Mouse (Mus musculus) R1 (cell line): ENCODE data around the gene Fhit.

Experiments used
- DNase-seq: peaks from one replicate; pipeline ENCODE4 v3.0.0-alpha.2; 2018; ENCODE audit warnings: low read depth, low spot score

Fhit gene

DNA sequence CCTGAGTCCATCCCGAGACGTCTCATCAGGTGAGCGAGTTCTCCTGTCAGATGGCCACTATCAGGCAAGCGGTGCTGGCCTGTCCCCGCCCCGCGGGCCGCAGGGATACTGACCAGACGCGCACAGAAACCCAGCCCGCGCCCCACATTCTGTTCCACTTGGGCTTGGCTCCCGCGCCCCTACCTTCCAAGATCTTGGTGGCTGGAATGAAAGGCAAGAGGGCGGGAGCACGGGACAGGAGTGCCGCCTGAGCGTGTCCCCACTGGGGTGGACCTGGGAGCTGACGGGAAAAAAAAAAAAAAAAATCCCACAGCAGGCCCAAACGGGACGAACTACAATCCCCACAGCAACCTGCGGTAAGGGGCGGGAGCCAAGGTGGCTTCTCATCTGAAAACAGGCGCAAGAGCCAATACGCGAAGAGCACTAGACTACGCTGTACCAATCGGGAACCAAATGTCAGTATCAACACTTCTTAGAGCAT, at the start of gene Fhit:
TSS of gene Fhit (minus strand) at position 285 of the 481 bp plus-strand sequence.
- peak; percentile 91 for DNase-seq

DNA sequence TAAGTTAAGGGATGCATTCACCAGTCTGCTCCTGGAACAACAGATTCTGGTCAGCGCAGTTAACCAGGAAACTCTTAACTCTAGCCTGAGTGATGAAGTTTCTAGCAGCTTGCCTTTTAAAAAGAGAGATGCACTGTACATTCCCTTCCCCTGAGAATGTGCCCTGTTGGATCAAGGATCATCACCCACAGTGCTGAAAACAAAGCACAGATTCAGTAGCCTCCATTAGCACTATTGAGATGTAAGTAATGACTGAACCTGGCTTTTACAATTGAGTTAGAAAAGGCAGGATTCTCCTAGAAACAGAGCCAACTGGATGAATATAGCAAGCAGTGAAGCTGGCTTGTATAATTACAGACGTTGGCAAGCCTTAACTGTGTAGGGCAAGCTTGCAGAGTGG, 45.0 kb upstream of the Fhit start:
- peak; percentile 59 for DNase-seq

DNA sequence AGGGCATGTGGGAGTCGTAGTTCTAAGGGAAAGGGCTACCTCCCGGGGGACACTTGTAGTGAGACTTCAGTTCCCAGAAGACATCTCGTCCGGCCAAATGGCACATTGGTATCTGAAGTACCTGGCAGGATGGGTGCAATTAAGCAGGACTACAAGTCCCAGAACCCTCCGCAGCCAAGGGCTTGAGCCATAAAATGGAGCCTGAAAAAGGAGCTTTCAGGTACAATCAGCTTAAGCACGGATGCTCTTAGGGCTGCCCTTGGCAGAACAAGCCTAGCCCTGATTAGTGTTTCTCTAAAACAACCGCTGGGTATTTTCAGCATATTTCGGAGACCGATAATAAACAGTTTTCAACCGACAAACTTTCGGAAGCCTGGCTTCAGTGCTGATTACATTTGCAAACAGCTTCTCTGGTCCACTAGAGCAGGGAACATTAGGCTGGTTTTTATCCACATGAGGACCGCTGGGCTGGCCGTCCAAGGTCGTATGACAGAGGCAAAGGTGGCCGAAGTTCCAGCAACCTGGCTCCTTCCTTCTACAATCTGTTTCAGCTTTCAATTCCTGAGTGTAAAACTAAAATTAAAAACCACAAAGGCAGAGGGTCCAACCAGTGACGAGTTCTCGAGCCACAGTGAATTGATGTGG, 907 bp downstream of the Fhit start:
- DNase-seq = peak; percentile 77

DNA sequence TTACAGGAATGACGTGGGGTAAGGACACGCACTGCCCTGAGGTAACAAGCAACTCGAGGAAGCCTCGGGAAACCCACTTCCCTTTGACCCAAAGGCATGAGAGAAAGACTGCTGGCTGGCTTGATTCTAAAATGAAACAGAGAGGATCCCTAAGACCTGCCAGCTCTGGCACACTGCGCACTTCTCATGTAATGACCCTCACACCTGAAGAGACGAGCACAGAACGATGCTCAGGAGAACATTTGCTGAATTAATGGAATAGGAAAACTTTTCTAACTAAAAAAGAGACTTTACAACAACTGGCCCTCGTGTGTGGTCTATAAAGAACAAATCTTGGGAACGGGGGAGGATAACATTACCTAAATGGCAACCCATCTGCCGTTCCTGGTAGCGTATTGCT, 2.2 kb downstream of the Fhit start:
- DNase-seq = no peak

DNA sequence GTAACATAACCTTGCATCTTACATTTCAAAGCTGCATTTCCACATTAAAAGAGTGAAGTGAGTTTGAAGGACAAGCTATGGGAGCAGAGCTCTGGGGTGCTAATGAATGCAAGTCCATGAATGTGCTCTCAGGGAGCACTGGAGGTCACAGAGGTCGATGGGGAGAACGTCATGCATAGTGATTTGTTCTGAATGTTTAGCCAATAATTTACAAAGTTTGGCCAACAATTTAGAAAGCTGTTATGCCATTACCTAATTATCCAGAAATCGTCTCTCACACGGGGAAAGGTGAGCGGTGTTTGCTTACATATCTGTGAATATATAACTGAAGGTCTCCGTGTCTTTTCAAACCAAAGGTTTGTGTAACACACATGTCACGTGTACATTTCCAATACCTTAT, 2.8 kb downstream of the Fhit start:
- DNase-seq = no peak

DNA sequence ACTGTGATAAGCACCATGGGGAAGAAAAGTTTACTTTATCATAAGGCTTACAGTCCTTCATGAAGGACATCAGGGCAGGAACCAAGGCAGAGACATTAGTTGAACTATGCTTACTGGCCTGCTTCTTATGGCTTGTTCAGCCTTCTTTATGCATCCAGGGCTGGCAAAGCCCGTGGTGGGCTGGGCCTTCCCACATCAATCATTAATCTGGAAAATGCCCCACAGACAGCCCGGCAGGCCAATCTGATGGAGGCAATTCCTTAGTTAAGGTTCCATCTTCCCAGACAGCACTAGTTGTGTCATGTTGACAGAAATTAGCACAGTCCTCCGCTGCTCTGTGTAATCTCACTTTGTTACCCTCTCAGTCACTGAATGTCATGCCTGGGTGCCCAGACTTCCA, 4.1 kb downstream of the Fhit start:
- DNase-seq = no peak

DNA sequence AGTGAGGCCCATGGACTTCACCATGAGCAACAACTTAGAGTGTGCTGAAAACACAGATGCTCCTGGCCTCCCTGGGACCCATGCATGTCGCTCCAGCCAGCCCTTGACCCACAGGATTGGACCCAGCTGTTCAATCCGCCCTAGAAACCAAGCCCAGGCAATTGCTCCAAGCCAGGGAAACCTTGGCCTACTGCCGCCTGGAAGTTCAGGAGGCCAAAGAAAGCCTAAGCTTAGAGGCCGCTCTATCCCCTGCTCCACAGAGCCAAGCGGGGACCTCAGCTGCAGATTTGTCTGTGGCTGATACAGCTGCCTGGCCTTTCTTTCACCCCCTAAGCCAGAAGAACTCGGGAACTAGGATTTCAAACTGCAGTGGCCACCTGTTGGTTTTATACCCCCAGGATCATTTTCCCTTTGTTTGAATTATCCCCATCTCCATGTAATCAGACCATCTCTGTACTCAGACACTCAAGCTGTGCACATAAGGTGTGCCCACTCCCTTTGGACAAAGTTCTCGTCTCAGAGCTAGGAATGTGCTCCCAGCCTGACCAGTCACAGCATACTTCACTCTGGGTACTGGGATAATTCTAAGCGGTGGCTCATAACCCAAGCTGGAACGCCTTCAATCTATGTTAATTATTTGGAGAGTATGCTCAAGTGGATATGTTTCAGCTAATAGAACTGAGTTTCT, 10.1 kb downstream of the Fhit start:
- DNase-seq = no peak

DNA sequence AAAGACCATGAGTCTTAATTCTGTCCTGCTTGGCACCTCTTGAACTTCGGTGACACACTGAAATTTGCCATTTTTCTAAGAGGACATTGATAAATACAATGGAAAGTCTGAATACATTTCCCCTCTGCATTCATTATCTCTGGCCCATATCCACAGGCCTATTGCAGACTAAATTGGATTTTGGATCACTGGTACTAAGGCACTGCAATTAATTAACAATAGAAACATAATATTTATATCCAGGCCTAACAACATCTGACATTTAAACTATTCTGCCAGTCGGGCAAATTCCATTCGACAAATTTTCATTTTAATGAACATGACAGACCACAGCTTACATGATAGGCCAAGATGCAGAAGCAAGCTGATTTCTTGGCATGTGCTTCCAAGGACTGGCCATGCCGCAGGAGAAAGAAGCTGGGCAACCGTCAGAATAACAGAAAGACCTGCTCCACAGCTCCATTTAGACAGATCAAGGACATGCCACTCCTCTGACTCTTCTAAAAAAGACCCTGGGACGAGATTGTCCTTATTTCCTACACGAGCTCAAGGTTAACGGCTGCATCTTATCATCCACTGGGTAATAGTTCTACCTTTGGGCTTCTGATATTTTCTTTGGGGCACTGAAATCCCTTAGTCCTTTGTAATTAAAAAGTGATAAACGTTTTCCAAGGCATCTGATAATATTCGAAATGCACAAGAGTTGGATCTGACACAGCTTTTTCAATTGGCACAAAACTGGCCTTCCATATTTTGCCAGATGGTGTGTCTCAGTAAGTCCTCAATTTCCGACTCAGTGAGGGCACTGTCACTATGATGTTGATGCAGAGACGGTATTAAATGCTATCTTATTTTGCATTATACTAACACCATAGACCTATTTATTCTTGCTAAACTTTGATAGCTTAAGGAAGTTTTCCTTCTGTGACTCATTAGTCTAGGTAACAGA, 27.8 kb downstream of the Fhit start:
- DNase-seq = no peak

DNA sequence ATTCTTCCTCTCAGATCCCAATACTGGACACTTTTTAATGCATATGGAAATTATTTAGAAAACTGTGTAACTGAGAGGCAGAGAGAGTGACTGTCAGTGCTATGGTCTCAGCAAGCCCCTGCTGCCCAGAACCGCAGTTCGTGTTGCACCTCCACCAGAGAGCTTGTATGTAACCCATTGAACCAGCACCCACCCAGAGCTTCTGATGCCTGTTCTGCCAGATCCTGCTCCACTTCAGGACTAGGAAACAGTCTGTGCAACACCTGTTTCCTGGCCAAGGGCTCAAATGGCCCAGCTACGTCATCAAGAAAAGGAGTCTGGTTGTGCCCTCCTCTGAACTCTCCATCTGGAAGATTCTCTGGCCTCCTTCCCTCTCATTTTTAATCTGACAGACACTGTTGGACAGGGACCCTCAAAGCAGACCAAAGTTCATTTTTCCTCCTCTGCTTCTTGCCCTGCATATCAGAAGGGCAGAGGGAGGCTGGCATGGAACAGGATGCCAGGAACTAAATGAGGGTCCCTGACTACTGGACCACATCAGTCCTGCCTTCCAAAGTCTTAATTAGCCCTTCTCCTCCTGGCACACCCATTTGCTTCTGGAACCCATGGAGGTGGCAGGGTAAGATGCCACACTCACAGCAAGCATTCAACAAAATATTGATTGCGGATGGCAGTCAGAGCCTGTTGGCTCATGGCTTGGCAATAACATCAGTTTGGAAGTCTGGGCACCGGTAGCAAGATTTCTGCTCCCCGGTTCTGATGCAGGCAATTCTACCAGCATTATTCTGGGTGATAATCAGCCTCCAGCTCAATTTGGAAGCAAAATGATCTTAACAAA, 29.0 kb downstream of the Fhit start:
- no peak for DNase-seq

DNA sequence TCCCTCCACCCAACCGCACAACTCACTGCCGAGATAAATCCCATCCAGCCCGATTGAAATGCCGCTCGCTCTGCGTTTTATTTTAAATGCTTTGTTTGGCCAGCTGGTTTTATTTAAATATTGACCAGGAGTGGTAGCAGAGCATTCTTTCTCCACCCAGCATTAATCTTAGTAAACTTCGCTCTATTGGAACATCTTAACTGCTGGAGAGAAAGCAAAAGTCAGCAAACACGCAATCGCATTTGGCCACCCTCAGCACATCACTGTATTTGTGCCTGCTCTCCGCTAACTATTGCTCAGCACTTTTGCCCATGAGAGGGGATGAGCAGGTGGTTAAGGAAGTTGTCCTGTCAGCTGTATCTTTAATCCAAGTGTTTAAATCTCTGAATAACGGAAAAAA, 36.7 kb downstream of the Fhit start:
- DNase-seq = peak; percentile 2

DNA sequence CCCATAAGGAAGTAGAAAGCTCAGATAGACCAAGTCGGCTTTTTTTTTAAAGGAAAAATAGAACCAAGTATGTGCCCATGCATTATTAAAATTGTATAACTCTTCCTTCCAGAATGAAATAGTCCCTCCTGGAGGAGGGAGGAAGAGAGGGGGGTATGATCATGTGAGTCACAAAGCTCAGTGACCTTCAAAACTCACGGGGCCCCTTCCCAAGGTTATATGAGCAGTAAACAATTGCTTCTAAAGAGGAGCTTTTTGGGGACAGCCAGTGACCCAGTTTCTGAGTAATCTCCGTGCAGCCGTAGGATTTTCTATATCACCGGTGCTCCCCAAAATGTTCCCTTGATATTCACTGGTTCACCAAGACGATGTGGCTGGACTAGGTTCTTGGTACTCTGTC, 42.8 kb downstream of the Fhit start:
- no peak for DNase-seq

DNA sequence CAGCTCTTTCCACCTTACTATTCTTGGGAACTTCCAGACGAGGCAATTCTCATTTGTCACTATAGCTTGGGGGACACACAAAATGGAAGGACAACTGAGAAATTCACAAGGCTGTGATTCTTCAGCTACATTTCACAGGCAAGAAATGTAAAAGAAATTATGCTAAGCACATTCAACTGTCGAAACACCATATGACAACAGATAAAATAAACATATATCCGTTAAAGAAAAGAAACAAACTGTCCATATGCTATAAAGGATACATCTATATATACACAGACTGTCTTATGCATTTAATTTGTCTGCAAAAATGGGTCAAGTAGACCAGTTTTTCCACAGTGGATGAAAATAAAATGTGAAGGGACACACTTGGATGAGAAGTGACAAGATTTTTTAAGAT, 76.2 kb downstream of the Fhit start:
- no peak for DNase-seq

DNA sequence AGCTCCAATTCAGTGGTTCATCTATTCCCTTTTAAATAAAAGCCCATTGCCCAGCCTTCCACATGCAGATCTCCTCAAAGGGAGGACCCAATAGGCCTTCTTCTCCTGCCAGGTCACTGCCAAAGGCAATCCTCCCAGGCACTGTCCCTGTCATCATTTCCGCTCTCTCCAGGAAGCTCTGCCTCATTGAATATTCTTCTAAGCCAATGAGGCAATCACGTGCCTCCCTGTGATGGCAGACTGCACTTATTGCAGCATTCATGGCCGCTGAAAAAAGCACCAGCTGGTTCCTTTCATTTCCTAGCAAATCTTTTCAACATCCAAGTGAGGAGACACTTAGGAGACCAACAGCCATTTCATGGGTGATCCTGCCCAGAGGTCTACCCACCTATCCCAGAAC, 77.9 kb downstream of the Fhit start:
- peak; percentile 48 for DNase-seq

DNA sequence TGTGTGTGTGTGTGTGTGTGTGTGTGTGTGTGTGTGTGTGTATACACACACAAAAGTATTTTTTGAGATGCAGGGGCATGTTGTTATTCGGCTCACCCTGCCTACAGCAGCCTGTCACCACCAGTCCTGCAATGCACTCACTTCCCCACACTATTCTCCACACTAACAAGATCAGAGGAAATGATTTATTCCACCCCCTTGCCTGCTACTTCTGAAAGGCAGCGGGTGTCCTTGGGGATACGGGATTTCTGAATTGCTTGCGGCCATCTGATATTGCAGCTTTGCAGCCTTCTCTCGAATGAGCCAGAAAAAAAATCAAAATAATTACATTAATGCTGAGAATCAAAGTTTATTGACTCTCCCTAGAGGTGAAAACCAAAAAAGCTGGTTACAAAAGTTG, 78.4 kb downstream of the Fhit start:
- no peak for DNase-seq

DNA sequence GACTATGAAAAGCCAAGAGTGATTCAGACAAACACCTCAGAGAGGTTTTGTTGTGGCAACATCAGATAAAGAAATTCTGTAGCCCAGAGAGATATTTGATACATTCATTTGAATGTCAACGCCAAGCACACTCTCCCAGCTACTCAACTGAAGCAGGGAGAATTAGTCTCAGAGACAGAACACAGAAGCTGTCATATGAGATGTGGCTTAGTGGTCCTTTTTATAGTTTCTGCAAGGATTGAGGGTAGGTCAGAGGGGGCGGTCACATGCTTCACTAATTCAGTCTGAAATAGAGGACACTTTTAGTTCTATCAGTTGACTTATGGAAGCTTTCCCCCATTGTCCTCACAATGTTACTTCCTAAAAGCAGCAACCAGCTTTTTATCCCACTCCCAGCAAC, 98.2 kb downstream of the Fhit start:
- DNase-seq = no peak

DNA sequence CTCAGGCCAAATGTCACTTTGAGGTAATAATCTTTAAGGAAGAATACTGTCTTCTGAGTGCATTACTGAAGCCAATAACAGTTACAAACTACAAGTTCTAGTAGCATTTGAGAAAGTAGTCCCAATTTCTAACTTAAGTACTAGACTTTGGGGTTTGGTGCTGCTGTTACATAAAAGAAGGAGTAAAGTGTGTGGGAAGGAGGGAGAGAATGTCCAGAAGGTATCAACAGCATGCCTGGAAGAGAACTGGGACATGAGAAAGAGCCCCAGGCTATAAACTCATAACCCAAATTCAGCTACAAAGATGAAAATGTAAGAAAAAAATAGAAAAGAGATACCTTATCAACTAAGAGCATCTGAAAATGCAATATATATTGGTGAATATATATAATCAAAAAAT, 101.6 kb downstream of the Fhit start:
- DNase-seq = no peak

DNA sequence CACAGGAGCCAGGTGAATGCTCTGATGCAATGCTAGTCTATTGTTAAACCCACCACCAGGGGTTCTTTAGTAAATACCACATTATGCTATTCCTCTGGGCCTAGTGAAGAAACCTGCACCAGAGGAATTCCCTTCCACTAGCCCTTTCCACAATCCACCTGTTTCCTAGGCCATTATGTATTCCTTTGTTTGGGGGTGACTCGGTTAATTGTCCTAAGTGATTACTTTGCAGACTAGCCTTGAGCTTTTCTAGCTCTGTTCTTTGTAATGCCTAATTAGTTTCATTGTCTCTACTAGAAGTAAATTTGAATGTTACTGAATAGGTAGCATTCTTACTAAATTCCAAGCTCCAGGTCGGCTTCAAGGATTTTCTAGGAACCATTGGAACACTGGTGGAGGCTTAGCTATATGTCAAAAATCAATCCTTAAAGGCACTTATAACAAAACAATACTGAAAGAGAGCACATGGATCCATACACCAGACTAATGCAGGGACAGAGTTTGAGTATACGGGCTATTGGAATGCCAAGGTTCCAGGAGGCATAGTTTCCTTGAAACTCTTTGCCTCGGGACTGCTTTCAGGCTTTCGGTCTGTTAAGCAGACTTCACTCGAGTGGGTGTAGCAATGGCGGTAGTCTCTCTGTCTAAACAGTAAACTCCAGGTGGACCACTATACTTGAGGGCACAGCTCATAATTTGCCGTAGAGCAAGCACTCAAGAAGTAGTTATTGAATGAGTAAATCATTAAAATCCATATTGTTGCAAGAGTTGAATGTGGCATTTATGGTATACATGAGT, 122.1 kb downstream of the Fhit start:
- DNase-seq = peak; percentile 98

DNA sequence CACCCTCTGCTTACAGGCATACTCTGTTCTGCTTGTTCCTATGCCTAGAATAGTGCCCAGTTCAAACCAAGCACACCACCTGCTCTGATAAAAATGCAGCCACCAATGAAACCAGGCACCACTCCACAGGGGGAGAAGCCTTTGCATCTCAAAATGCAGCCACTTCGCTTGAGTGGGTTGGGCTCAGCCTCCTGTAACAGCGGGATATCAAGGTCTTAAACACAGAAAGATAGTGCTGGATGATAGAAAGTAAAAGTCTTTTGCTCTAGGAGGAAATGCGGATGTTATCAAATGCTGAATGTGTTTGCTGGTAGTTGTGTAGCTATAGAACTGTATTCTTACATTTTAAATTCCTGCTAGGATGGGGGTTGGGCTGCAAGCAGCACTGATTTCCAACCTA, 140.4 kb downstream of the Fhit start:
- peak; percentile 81 for DNase-seq

DNA sequence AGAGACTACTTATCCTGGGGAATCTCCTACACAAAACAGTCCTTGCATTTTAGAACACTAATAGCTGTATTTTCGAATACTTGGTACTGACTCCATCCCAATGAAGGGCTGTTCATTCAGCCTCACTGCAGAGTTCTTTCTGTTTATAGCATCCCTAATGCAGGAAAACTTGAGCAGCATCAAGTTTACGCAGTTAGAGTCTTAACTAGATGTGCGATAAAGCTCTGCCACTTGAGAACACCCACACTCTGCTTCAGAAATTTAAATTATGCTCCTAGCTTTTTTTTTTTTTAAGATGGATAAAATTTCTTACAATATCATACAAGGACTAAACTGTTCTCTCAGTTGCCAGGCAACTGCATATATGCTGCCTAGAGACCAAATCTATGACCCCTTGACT, 183.2 kb downstream of the Fhit start:
- no peak for DNase-seq

DNA sequence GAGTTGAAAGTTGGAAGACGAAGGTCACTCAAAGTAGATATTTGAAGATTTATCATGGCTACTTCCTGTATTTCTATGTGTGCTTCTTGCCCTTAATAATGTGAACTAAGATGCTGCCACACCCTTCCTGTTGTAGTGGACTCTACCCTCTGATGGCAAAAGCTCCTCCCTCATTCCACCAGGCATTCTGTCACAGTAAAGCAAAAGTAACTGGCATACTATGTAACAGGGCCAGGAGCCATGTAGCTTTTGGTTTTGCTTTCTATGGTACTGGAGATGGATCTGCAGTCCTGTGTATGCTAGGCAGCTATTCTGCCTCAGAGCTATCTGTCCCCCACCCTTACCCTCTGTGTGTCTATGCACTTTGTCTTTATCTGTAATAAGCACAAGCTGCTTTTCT, 220.2 kb downstream of the Fhit start:
- DNase-seq = no peak

DNA sequence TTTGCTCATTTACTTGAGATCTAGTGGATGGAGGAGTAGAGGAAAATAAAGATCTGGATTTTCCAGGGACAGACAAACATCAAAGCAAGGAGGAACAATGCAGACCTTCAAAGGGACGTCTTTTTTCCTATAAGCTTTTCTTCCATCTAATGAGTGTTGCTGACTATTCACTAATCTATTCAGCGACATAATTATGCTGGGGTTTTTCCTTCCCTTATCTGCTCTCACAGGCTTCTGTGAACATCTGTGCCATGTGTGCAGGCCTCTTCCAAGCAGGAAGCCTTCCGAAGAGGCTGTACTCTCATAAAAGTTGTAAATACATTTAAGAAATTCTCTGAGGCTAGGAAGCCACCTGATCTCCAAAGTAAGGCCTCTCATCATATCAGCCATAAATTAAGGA, 228.2 kb downstream of the Fhit start:
- DNase-seq = no peak
